Mouse (Mus musculus): ENCODE data around the gene H3f3a. TPM values are rescaled to one million over a fixed set of nuclear protein-coding genes. Genes with fewer than 3 reads are reported as not detected.

H3f3a gene
- 2,562 and 2,745 TPM in 2 replicates for polyA plus RNA-seq (2015; fragmentation: Nextera tagmentation; extraction: Ambion mirVana)

GRCm38 (mm10) chr1:180813885-180814740 is at the start of gene H3f3a:
TSS of gene H3f3a (minus strand) at chr1:180813943.
- Histone ChIP-seq H3K9me3 (replicated peaks) (no peaks in the 10 kb centered on the region), H3K36me3 (peaks cover 13% of the 10 kb centered on the region), H3K4me1 (peaks cover 39% of the 10 kb centered on the region), H3K27ac (replicated peaks) (peak within 1 kb of the TSS; percentile 99), H3K9ac (replicated peaks) (peak within 1 kb of the TSS; percentile 99), H3K4me2 (peak within 1 kb of the TSS; percentile 65), H3K4me3 (replicated peaks) (peak within 1 kb of the TSS; percentile 97), H3K27me3 (replicated peaks) (no peaks in the 10 kb centered on the region)
- 2% methylated on average over 45 of the region's 69 CpGs for WGBS
- peak; percentile 76 for ATAC-seq (ENCODE audit: low FRiP score)

- WGBS: 91% methylated on average over 6 of the region's 6 CpGs
- no peak overlapping the region for H3K4me3 ChIP-seq (replicated peaks)
- no peaks in the 10 kb centered on the region for H3K9me3 ChIP-seq (replicated peaks)
These were observed 46.3 kb upstream of the H3f3a start for GRCm38 (mm10) chr1:180860030-180860429.

GRCm38 (mm10) chr1:180858763-180859162 is 45.0 kb upstream of the H3f3a start:
- peaks cover 77% of the 10 kb centered on the region for H3K36me3 ChIP-seq
- H3K9ac ChIP-seq (replicated peaks): no peak overlapping the region
- H3K4me2 ChIP-seq: no peak overlapping the region
- no peak for ATAC-seq (ENCODE audit: low FRiP score)
- no peaks in the 10 kb centered on the region for H3K9me3 ChIP-seq (replicated peaks)
- no peak overlapping the region for H3K27ac ChIP-seq (replicated peaks)
- no peaks in the 10 kb centered on the region for H3K27me3 ChIP-seq (replicated peaks)
- H3K4me3 ChIP-seq (replicated peaks): no peak overlapping the region
- H3K4me1 ChIP-seq: no peaks in the 10 kb centered on the region

More at GRCm38 (mm10) chr1:180860030-180860429, 46.3 kb upstream of the H3f3a start:
- no peak for ATAC-seq (ENCODE audit: low FRiP score)
- Histone ChIP-seq H3K4me1 (0 out of 2 replicates have a peak, but pooled peaks cover 3% of the 10 kb centered on the region), H3K27me3 (replicated peaks) (no peaks in the 10 kb centered on the region), H3K27ac (replicated peaks) (no peak overlapping the region), H3K4me2 (no peak overlapping the region), H3K9ac (replicated peaks) (no peak overlapping the region), H3K36me3 (peaks cover 86% of the 10 kb centered on the region)

GRCm38 (mm10) chr1:180850316-180851270 is 36.9 kb upstream of the H3f3a start, which contains the start of gene Sde2:
TSS of gene Sde2 (plus strand) at chr1:180851127.
- H3K9ac ChIP-seq (replicated peaks): peak within 1 kb of the TSS; percentile 89
- peak within 1 kb of the TSS; percentile 82 for H3K4me3 ChIP-seq (replicated peaks)
- under 1% methylated on average over 77 of the region's 77 CpGs for WGBS
- peak within 1 kb of the TSS; percentile 80 for H3K4me2 ChIP-seq
- H3K27me3 ChIP-seq (replicated peaks): no peaks in the 10 kb centered on the region
- peak within 1 kb of the TSS; percentile 99 for H3K27ac ChIP-seq (replicated peaks)
- no peaks in the 10 kb centered on the region for H3K9me3 ChIP-seq (replicated peaks)
- peaks cover 2% of the 10 kb centered on the region; the same call in 1 of the 2 replicates for H3K36me3 ChIP-seq
- peaks cover 50% of the 10 kb centered on the region for H3K4me1 ChIP-seq
- peak; percentile 96 for ATAC-seq (ENCODE audit: low FRiP score)

GRCm38 (mm10) chr1:180849701-180850301 is 36.1 kb upstream of the H3f3a start:
- Histone ChIP-seq H3K9me3 (replicated peaks) (no peaks in the 10 kb centered on the region), H3K9ac (replicated peaks) (peak overlapping the region; percentile 69), H3K4me2 (peak overlapping the region; percentile 80), H3K36me3 (no peaks in the 10 kb centered on the region), H3K4me1 (peaks cover 50% of the 10 kb centered on the region), H3K27me3 (replicated peaks) (no peaks in the 10 kb centered on the region), H3K27ac (replicated peaks) (peak overlapping the region; percentile 99), H3K4me3 (replicated peaks) (peak overlapping the region; percentile 82)
- ATAC-seq (ENCODE audit: low FRiP score): peak; percentile 19; the same call in 1 of the 2 replicates
- 16% methylated on average over 11 of the region's 11 CpGs for WGBS

- WGBS: 6% methylated on average over 11 of the region's 11 CpGs
- no peaks in the 10 kb centered on the region for H3K36me3 ChIP-seq
- H3K4me1 ChIP-seq: peaks cover 50% of the 10 kb centered on the region
- H3K4me3 ChIP-seq (replicated peaks): peak overlapping the region; percentile 34
- peak overlapping the region; percentile 99 for H3K27ac ChIP-seq (replicated peaks)
- ATAC-seq (ENCODE audit: low FRiP score): peak; percentile 28
- peak overlapping the region; percentile 56 for H3K9ac ChIP-seq (replicated peaks)
- H3K9me3 ChIP-seq (replicated peaks): no peaks in the 10 kb centered on the region
- no peaks in the 10 kb centered on the region for H3K27me3 ChIP-seq (replicated peaks)
- peak overlapping the region; percentile 55 for H3K4me2 ChIP-seq
These were observed 34.9 kb upstream of the H3f3a start for GRCm38 (mm10) chr1:180848511-180849241.

- ATAC-seq (ENCODE audit: low FRiP score): peak; percentile 56
- no peaks in the 10 kb centered on the region for H3K36me3 ChIP-seq
- WGBS: 3% methylated on average over 9 of the region's 9 CpGs
- H3K27me3 ChIP-seq (replicated peaks): no peaks in the 10 kb centered on the region
- peaks cover 47% of the 10 kb centered on the region for H3K4me1 ChIP-seq
- peak overlapping the region; percentile 55 for H3K4me2 ChIP-seq
- peak overlapping the region; percentile 34 for H3K4me3 ChIP-seq (replicated peaks)
- peak overlapping the region; percentile 56 for H3K9ac ChIP-seq (replicated peaks)
- H3K9me3 ChIP-seq (replicated peaks): no peaks in the 10 kb centered on the region
- H3K27ac ChIP-seq (replicated peaks): peak overlapping the region; percentile 99
These were observed 34.4 kb upstream of the H3f3a start for GRCm38 (mm10) chr1:180848114-180848510.

- no peaks in the 10 kb centered on the region for H3K4me1 ChIP-seq
- H3K9me3 ChIP-seq (replicated peaks): no peaks in the 10 kb centered on the region
- H3K36me3 ChIP-seq: no peaks in the 10 kb centered on the region
- no peak overlapping the region for H3K4me3 ChIP-seq (replicated peaks)
- H3K27me3 ChIP-seq (replicated peaks): no peaks in the 10 kb centered on the region
- no peak overlapping the region for H3K4me2 ChIP-seq
- ATAC-seq (ENCODE audit: low FRiP score): no peak
- H3K9ac ChIP-seq (replicated peaks): no peak overlapping the region
- no peak overlapping the region for H3K27ac ChIP-seq (replicated peaks)
- 91% methylated on average over 8 of the region's 8 CpGs for WGBS
These were observed 28.0 kb upstream of the H3f3a start for GRCm38 (mm10) chr1:180841561-180842300.

- 72% methylated on average over 8 of the region's 8 CpGs for WGBS
- no peak overlapping the region for H3K9ac ChIP-seq (replicated peaks)
- no peaks in the 10 kb centered on the region for H3K36me3 ChIP-seq
- no peaks in the 10 kb centered on the region for H3K4me1 ChIP-seq
- ATAC-seq (ENCODE audit: low FRiP score): no peak
- no peaks in the 10 kb centered on the region for H3K27me3 ChIP-seq (replicated peaks)
- H3K4me2 ChIP-seq: no peak overlapping the region
- H3K9me3 ChIP-seq (replicated peaks): no peaks in the 10 kb centered on the region
- no peak overlapping the region for H3K4me3 ChIP-seq (replicated peaks)
- H3K27ac ChIP-seq (replicated peaks): no peak overlapping the region
These were observed 25.6 kb upstream of the H3f3a start for GRCm38 (mm10) chr1:180839201-180839910.

- Histone ChIP-seq H3K36me3 (no peaks in the 10 kb centered on the region), H3K4me1 (no peaks in the 10 kb centered on the region), H3K27ac (replicated peaks) (no peak overlapping the region), H3K4me2 (no peak overlapping the region), H3K27me3 (replicated peaks) (no peaks in the 10 kb centered on the region), H3K9me3 (replicated peaks) (no peaks in the 10 kb centered on the region), H3K9ac (replicated peaks) (no peak overlapping the region), H3K4me3 (replicated peaks) (no peak overlapping the region)
- WGBS: 26% methylated on average over 6 of the region's 6 CpGs
- ATAC-seq (ENCODE audit: low FRiP score): no peak
These were observed 24.3 kb upstream of the H3f3a start for GRCm38 (mm10) chr1:180838014-180838413.
